Mouse (Mus musculus) neutrophil, adult 5-6 weeks (primary cell): ENCODE measurements around the gene Srrm3. TPM values are rescaled to one million over a fixed set of nuclear protein-coding genes. Genes with fewer than 3 reads are reported as not detected.

Experiments
- ATAC-seq: fragments of 151-379, 151-347 bp; 2 replicates; pipeline ENCODE4 v1.8.0; 2017; ENCODE audit warnings: mild to moderate bottlenecking, moderate TSS enrichment; ENCODE audit not compliant: insufficient number of reproducible peaks, poor library complexity, low FRiP score, severe bottlenecking; ENCODE audit errors: extremely low read depth
- total RNA-seq: library from RNA; stranded (forward); fragments of 200-1000 nt; gene quantifications from 2 replicates; pipeline ENCODE4 v1.2.3, GENCODE M21; 2017

Srrm3 gene
- total RNA-seq, 1 experiment from 2014 or later: not detected

GRCm38 (mm10) chr5:135812991-135813390 is 6.3 kb downstream of the Srrm3 start:
- no peak for ATAC-seq

GRCm38 (mm10) chr5:135818491-135818890 is 11.8 kb downstream of the Srrm3 start:
- ATAC-seq: no peak

- ATAC-seq: no peak
These were observed 15.7 kb downstream of the Srrm3 start for GRCm38 (mm10) chr5:135822316-135822944.

- ATAC-seq: no peak
These were observed 17.8 kb downstream of the Srrm3 start for GRCm38 (mm10) chr5:135824517-135824916.

- ATAC-seq: no peak
These were observed 19.5 kb downstream of the Srrm3 start for GRCm38 (mm10) chr5:135826225-135826624.

- ATAC-seq: no peak
These were observed 22.7 kb downstream of the Srrm3 start for GRCm38 (mm10) chr5:135829381-135829780.

GRCm38 (mm10) chr5:135832729-135833128 is 26.0 kb downstream of the Srrm3 start:
- no peak for ATAC-seq

- peak; percentile 47; the same call in 1 of the 2 replicates for ATAC-seq
These were observed 28.2 kb downstream of the Srrm3 start for GRCm38 (mm10) chr5:135834769-135835491.

GRCm38 (mm10) chr5:135835492-135835858 is 28.8 kb downstream of the Srrm3 start:
- ATAC-seq: no peak

- no peak for ATAC-seq
These were observed 29.3 kb downstream of the Srrm3 start for GRCm38 (mm10) chr5:135835981-135836380.

GRCm38 (mm10) chr5:135841651-135842050 is 35.0 kb downstream of the Srrm3 start:
- ATAC-seq: no peak

- ATAC-seq: no peak
These were observed 36.7 kb downstream of the Srrm3 start for GRCm38 (mm10) chr5:135843418-135843817.

- ATAC-seq: no peak
These were observed 39.1 kb downstream of the Srrm3 start for GRCm38 (mm10) chr5:135845676-135846320.

GRCm38 (mm10) chr5:135847460-135847859 is 40.8 kb downstream of the Srrm3 start:
- no peak for ATAC-seq

- no peak for ATAC-seq
These were observed 41.2 kb downstream of the Srrm3 start for GRCm38 (mm10) chr5:135847881-135848280.

GRCm38 (mm10) chr5:135851024-135851423 is 44.3 kb downstream of the Srrm3 start:
- no peak for ATAC-seq

- no peak for ATAC-seq
These were observed 44.8 kb downstream of the Srrm3 start for GRCm38 (mm10) chr5:135851481-135851880.

- ATAC-seq: no peak
These were observed 45.7 kb downstream of the Srrm3 start for GRCm38 (mm10) chr5:135852421-135852820.

GRCm38 (mm10) chr5:135853731-135854130 is 47.0 kb downstream of the Srrm3 start:
- ATAC-seq: no peak

GRCm38 (mm10) chr5:135855156-135855555 is 48.5 kb downstream of the Srrm3 start:
- ATAC-seq: no peak
